Mouse (Mus musculus) neural tube, embryonic 12.5 days (tissue): ENCODE measurements at regions not wholly inside any gene's neighbourhood (a gene's known extent, or its start where the extent isn't known, plus 50 kb on each side); places are given as distances from the start of the nearest gene placed in this dataset.

Experiments
- ATAC-seq: fragments of 200-750 bp; cut with Nextera tagmentation; 2 replicates; pipeline ENCODE4 v1.8.0; 2017; ENCODE audit warnings: low read depth, mild to moderate bottlenecking, moderate TSS enrichment, moderate library complexity; ENCODE audit not compliant: low FRiP score
- H3K27ac ChIP-seq: fragments of 300-500 bp; sonication (generic); 2 replicates; pipeline ENCODE4 v1.5.1; 2016
- H3K27me3 ChIP-seq: fragments of 300-500 bp; sonication (generic); replicated peaks from 2 replicates; pipeline ENCODE4 v1.6.1; 2016; ENCODE audit warnings: mild to moderate bottlenecking
- H3K36me3 ChIP-seq: fragments of 300-500 bp; sonication (generic); 2 replicates; pipeline ENCODE4 v1.6.1; 2016; ENCODE audit warnings: mild to moderate bottlenecking
- H3K4me1 ChIP-seq: fragments of 300-500 bp; sonication (generic); 2 replicates; pipeline ENCODE4 v1.6.1; 2016
- H3K4me2 ChIP-seq: fragments of 300-500 bp; sonication (generic); replicated peaks from 2 replicates; pipeline ENCODE4 v1.6.1; 2016; ENCODE audit warnings: mild to moderate bottlenecking
- H3K4me3 ChIP-seq: fragments of 300-500 bp; sonication (generic); 2 replicates; pipeline ENCODE4 v1.5.1; 2016
- H3K9ac ChIP-seq: fragments of 300-500 bp; sonication (generic); 2 replicates; pipeline ENCODE4 v1.6.1; 2016; ENCODE audit warnings: mild to moderate bottlenecking
- H3K9me3 ChIP-seq: fragments of 300-500 bp; sonication (generic); 2 replicates; pipeline ENCODE4 v1.6.1; 2016; ENCODE audit warnings: mild to moderate bottlenecking
- WGBS: fragments of 180-500 bp; shearing (Covaris S2); methylation state at CpG from one replicate; pipeline ENCODE4 v1.1.7; 2016; 5-methylcytosine and 5-hydroxymethylcytosine counted together

DNA sequence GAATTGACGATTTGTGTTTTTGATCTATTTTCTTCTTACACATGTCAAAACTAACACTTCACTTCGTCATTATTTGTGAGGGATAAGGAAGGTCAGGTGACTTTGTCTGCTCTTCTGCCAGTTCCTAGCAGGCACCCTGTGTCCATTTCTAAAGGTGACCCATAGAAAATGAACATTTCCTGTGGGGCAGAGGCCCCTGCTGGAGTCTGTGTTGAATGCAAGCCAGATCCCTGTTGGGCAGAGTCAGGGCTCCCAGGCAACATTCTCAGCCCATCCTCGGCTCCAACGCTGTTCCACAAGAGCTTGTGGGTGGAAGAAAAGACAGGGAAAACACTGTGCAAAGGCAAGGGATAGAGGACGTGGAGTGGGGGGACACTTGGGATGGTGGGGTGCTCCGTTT is 321.2 kb upstream of the Gm5148 start:
- Histone ChIP-seq H3K4me1 (0 out of 2 replicates have a peak, but pooled peaks cover 3% of the 10 kb centered on the region), H3K4me3 (no peak overlapping the region), H3K9me3 (no peaks in the 10 kb centered on the region), H3K27me3 (no peaks in the 10 kb centered on the region), H3K27ac (no peak overlapping the region), H3K36me3 (no peaks in the 10 kb centered on the region), H3K4me2 (no peak overlapping the region), H3K9ac (no peak overlapping the region)
- WGBS, result 61% methylated on average over 6 of the region's 6 CpGs
- no peak for ATAC-seq

DNA sequence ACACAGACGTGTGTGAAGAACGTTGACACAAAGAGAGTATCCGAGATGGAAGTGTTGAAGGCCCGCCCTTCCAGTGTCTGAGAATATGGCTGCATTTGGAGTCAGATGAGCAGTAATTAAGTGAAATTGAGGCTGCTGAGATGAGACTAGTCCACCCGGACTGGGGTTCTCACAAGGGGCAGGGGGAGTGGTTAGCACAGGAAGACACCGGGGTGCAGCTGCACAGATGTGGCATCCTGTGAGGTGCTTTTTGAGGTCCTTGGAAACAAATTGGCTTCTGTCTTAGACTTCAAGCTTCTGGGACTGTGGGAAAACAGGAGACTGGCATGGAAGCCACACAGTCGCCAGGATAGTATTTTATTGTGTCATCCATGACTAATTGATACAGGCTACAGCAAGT is 320.0 kb upstream of the Gm5148 start:
- ATAC-seq, result no peak
- Histone ChIP-seq H3K36me3 (no peaks in the 10 kb centered on the region), H3K4me3 (no peak overlapping the region), H3K27ac (no peak overlapping the region), H3K9me3 (no peaks in the 10 kb centered on the region), H3K4me1 (0 out of 2 replicates have a peak, but pooled peaks cover 3% of the 10 kb centered on the region), H3K4me2 (no peak overlapping the region), H3K9ac (no peak overlapping the region), H3K27me3 (no peaks in the 10 kb centered on the region)
- WGBS, result 57% methylated on average over 7 of the region's 7 CpGs

DNA sequence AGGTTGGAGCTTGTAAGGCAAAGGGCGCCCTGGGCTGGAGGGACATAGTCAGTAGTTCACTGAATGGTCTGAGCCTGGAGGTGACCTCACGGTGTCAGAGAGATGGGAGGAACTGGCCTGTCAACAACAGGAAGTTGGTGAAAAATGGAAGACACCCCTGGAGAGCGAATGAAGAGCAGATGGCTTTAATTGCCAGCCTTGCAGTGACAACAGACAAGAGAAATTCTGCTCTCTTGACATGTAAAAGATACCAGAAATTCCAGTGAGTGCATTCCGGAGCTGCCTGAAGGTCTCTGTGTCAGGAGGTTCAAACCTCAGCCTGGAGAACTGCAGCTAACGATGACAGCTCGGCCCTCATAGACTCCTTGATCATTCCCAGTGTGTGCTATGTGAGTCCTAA is 318.3 kb upstream of the Gm5148 start:
- H3K27ac ChIP-seq, result no peak overlapping the region

DNA sequence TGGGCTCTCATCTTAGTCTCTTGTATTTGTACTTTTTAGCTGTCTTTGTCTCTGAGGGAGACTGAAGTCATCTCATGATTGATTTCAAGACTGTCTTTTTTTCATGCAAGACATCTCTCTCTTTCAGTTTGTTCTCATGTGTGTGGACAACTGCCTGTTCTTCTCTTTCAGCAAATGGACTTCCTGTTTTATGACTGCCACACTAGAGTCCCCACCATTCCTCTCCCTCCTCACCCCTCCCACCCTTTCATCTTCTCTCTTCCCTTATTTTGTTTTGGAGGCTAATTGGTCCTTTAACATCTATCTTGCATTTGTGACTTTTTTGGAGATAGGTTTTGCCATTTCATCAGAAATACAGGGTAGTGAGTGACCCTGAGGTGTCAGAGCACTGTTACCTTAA is 311.8 kb upstream of the Gm5148 start:
- Histone ChIP-seq H3K4me3 (no peak overlapping the region), H3K4me1 (no peaks in the 10 kb centered on the region), H3K36me3 (no peaks in the 10 kb centered on the region), H3K4me2 (no peak overlapping the region), H3K27me3 (no peaks in the 10 kb centered on the region), H3K9me3 (no peaks in the 10 kb centered on the region), H3K27ac (no peak overlapping the region), H3K9ac (no peak overlapping the region)
- no peak for ATAC-seq

More for the DNA sequence above, 318.3 kb upstream of the Gm5148 start:
- no peaks in the 10 kb centered on the region for H3K27me3 ChIP-seq
- H3K4me2 ChIP-seq, result no peak overlapping the region
- H3K4me1 ChIP-seq, result 0 out of 2 replicates have a peak, but pooled peaks cover 3% of the 10 kb centered on the region
- ATAC-seq, result no peak
- WGBS, result 56% methylated on average over 6 of the region's 6 CpGs
- H3K4me3 ChIP-seq, result no peak overlapping the region
- H3K9ac ChIP-seq, result no peak overlapping the region
- H3K9me3 ChIP-seq, result no peaks in the 10 kb centered on the region
- no peaks in the 10 kb centered on the region for H3K36me3 ChIP-seq

DNA sequence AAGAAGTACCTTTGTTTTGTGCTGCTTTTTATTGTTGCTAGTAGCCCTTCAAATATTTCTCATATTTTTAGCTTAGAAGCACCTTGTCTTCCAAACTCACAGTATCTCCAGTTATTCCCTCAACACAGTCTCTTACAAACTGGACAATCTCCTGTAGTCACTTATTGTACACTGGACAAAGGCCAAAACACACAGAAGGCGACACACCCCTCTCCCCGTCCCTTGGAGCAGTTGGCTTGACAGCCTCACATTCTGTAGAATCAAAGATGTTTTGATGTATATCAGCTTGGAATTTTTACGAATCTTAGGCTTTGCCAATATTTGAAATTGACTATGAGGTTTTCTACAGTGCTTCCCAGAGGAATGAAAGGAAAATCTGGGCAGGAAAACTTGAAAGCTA is 309.8 kb upstream of the Gm5148 start:
- Histone ChIP-seq H3K27ac (no peak overlapping the region), H3K9me3 (no peaks in the 10 kb centered on the region), H3K4me1 (no peaks in the 10 kb centered on the region), H3K9ac (no peak overlapping the region), H3K36me3 (no peaks in the 10 kb centered on the region), H3K4me2 (no peak overlapping the region), H3K4me3 (no peak overlapping the region), H3K27me3 (no peaks in the 10 kb centered on the region)
- ATAC-seq, result no peak
- WGBS, result 81% methylated on average over 3 of the region's 3 CpGs

DNA sequence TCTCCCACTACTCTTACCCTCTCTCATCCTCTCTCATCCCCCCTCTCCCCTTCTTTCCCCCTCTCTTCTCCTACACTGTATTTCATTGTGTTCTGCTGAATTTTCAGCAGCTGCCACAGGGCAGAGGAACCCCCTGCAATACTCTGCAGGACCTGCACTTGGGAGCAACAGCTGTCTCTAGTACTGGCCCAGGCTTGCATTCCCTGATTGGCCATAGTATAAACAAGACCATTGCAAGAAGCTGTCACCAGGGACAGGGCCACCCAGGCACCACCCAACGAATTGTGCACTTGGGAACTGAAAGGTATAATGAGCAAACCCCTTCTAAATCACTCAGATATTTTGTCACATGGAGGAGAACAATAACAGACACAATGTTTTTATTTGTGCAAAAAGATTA is 290.5 kb upstream of the Gm5148 start:
- Histone ChIP-seq H3K4me1 (no peaks in the 10 kb centered on the region), H3K27ac (no peak overlapping the region), H3K27me3 (no peaks in the 10 kb centered on the region), H3K36me3 (no peaks in the 10 kb centered on the region), H3K9ac (no peak overlapping the region), H3K9me3 (no peaks in the 10 kb centered on the region), H3K4me3 (no peak overlapping the region), H3K4me2 (no peak overlapping the region)
- ATAC-seq, result no peak
- WGBS, result 47% methylated on average over 1 of the region's 1 CpGs

DNA sequence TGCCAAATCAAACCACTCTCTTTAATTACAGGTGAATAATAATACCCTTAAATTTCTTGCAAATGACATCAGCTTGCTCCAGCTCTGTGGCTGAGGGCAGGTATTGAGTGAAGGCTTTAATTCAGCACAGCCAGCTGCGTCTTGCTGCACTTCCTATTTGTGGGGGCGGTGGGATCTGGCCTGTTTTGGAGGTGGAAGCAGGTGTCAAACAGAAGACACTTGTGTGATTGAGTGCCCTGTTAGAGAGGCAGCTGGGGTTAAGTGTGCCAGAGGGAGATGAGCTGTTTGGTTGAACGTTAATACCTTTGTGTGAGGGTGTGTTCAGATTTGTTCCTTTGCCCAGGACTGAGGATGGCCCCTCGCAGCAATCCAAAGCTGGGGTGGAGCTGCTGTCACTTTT is 284.9 kb upstream of the Gm5148 start:
- no peak overlapping the region for H3K4me2 ChIP-seq
- no peak for ATAC-seq
- WGBS, result 42% methylated on average over 4 of the region's 4 CpGs

DNA sequence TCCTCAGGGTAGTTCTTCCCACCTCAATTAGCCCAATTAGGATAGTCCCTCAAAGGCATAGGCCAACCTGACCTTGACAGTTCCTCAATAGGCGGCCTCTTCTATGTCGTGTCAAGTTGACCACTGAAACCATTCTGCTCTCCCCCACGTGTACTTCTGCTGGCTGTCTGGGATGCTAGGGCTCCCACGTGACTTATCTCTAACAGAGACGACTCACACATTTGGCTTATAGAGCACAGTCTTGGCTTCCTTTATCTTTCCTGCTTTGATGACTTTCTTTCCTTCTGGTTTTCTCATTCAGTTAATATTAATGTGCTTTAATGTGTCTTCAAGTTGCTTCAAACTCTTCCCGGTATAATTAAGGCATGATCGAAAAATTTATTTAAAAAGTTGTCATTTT is 284.0 kb upstream of the Gm5148 start:
- no peak overlapping the region for H3K4me2 ChIP-seq
- no peaks in the 10 kb centered on the region for H3K36me3 ChIP-seq
- no peak overlapping the region for H3K9ac ChIP-seq
- 81% methylated on average over 7 of the region's 7 CpGs for WGBS
- H3K4me3 ChIP-seq, result no peak overlapping the region
- H3K4me1 ChIP-seq, result no peaks in the 10 kb centered on the region
- H3K9me3 ChIP-seq, result no peaks in the 10 kb centered on the region
- H3K27ac ChIP-seq, result no peak overlapping the region
- no peaks in the 10 kb centered on the region; the same call in 1 of the 2 replicates for H3K27me3 ChIP-seq
- ATAC-seq, result no peak

More for the DNA sequence above, 284.9 kb upstream of the Gm5148 start:
- Histone ChIP-seq H3K4me3 (no peak overlapping the region), H3K4me1 (no peaks in the 10 kb centered on the region), H3K27me3 (no peaks in the 10 kb centered on the region; the same call in 1 of the 2 replicates), H3K36me3 (no peaks in the 10 kb centered on the region), H3K27ac (no peak overlapping the region), H3K9ac (no peak overlapping the region), H3K9me3 (no peaks in the 10 kb centered on the region)

DNA sequence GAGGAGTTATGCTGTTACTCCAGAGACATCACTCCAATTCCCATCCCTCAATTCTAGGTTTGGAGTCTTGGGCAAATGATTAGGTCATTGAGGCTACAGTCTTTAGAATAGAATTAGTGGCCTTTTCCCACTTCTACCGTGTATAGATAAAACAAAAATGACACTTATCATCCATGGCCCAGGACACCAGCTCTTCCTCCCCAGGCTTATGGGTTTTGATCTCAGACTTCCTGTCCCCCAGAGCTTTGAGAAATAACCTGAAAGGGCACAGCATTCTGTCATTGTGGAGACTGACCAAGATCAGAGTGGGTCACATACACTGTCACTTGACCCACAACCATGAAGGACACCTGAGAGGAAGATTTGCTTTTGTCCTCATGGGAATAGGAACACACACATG is 283.3 kb upstream of the Gm5148 start:
- no peaks in the 10 kb centered on the region for H3K36me3 ChIP-seq
- WGBS, result 94% methylated on average over 1 of the region's 1 CpGs
- no peak overlapping the region for H3K4me2 ChIP-seq
- ATAC-seq, result no peak
- H3K9ac ChIP-seq, result no peak overlapping the region
- H3K4me1 ChIP-seq, result no peaks in the 10 kb centered on the region
- H3K27ac ChIP-seq, result no peak overlapping the region
- no peaks in the 10 kb centered on the region for H3K9me3 ChIP-seq
- H3K4me3 ChIP-seq, result no peak overlapping the region
- H3K27me3 ChIP-seq, result no peaks in the 10 kb centered on the region; the same call in 1 of the 2 replicates

DNA sequence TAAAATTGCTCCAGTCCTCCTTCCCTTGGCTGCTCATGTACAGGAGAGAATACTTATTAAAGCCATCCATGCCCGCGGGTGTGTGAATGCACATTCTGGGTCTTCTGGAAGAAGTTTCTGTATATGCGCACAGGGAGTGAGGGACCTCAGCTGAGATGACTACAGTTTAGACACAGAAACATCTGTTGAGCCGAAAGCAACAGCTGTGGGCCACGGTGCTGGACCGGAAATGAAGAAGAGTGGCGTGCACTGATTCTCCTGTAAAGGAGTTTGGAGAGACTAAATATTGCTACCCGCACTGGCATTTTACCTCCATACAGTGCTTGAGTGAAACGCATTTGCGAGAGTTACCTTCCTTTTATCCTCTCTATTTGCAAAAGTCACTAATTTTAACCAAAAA is 278.0 kb upstream of the Gm5148 start:
- no peak for ATAC-seq

DNA sequence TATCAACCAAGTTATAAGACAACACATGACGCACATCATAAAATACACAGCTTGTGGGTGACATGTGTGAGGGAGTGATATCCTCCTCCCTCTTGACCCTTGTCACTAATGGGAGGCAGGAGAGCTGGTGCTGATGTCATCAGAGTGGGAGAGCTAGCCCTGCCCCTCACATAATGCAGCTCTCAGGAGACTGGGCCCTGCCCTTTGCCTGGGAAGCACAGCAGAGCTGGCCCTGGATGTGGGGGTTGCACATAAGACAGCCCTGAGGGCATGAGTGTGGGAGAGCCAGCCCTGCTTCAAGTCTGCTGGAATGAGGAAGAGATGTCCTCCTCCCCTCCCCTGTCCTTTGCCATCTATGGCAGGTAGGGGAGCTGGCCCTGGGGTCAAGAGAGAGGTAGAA is 275.5 kb upstream of the Gm5148 start:
- no peaks in the 10 kb centered on the region for H3K27me3 ChIP-seq
- H3K9me3 ChIP-seq, result no peaks in the 10 kb centered on the region
- H3K4me2 ChIP-seq, result no peak overlapping the region
- 98% methylated on average over 1 of the region's 1 CpGs for WGBS
- H3K9ac ChIP-seq, result no peak overlapping the region
- H3K36me3 ChIP-seq, result no peaks in the 10 kb centered on the region
- no peaks in the 10 kb centered on the region for H3K4me1 ChIP-seq
- H3K27ac ChIP-seq, result no peak overlapping the region
- no peak overlapping the region for H3K4me3 ChIP-seq
- no peak for ATAC-seq

More for the DNA sequence above, 278.0 kb upstream of the Gm5148 start:
- WGBS, result 92% methylated on average over 10 of the region's 10 CpGs
- H3K4me1 ChIP-seq, result no peaks in the 10 kb centered on the region
- H3K27ac ChIP-seq, result no peak overlapping the region
- no peaks in the 10 kb centered on the region for H3K36me3 ChIP-seq
- H3K4me2 ChIP-seq, result no peak overlapping the region
- no peak overlapping the region for H3K4me3 ChIP-seq
- no peak overlapping the region for H3K9ac ChIP-seq
- no peaks in the 10 kb centered on the region for H3K27me3 ChIP-seq
- no peaks in the 10 kb centered on the region for H3K9me3 ChIP-seq

DNA sequence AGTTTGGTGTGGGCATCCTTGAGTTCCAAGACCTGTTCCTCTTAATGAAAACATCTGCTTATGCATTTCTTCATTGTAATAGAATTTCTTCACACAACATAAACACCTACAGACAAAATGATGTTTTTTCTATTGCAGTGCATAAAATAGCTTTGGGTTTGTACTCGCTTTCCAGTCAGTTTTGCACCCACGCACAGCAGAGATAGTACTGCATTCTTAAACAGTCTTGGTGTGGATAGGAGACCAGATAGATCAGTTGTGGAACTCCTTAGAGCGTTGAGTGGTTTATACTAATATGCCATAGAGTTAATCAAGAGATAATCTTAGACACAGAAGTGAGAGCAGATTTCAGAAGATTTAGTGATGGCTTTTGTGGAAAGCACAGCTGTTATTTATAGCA is 273.7 kb upstream of the Gm5148 start:
- no peak overlapping the region for H3K4me2 ChIP-seq
- H3K27ac ChIP-seq, result no peak overlapping the region
- no peaks in the 10 kb centered on the region for H3K9me3 ChIP-seq
- no peaks in the 10 kb centered on the region for H3K27me3 ChIP-seq
- H3K4me1 ChIP-seq, result no peaks in the 10 kb centered on the region
- no peaks in the 10 kb centered on the region for H3K36me3 ChIP-seq
- H3K9ac ChIP-seq, result no peak overlapping the region
- H3K4me3 ChIP-seq, result no peak overlapping the region
- 91% methylated on average over 3 of the region's 3 CpGs for WGBS
- no peak for ATAC-seq

DNA sequence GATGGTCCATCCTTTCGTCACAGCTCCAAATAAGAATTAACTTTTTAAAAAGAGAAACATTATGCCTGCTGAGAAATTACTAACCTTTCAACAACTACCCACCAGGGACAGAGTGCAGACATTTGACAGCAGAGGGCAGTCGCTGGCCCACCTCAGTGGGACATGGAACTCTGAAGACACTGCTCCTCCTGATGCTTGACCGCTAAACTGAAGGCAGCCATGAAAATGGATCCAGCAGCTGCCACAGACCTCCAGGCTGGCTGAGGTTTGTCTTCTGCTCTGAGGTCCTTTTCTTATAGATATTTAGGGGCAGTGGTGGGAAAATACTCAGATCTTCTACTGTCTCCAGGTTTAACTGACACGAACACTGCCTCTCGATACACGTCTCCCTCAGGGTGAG is 265.7 kb upstream of the Gm5148 start:
- Histone ChIP-seq H3K27me3 (no peaks in the 10 kb centered on the region), H3K4me1 (peaks cover 5% of the 10 kb centered on the region; the same call in 1 of the 2 replicates), H3K4me3 (no peak overlapping the region), H3K4me2 (no peak overlapping the region), H3K9me3 (no peaks in the 10 kb centered on the region), H3K36me3 (no peaks in the 10 kb centered on the region), H3K9ac (no peak overlapping the region), H3K27ac (no peak overlapping the region)
- 94% methylated on average over 6 of the region's 6 CpGs for WGBS
- no peak for ATAC-seq
